Mouse (Mus musculus) adrenal gland, postnatal 0 days (tissue): Measurements from ENCODE around the gene Klhl5. TPM values are rescaled to one million over a fixed set of nuclear protein-coding genes. Genes with fewer than 3 reads are reported as not detected.

Experiments
- polyA plus RNA-seq: library from polyadenylated mRNA; unstranded; fragments of >200 nt; fragmentation: Nextera tagmentation; extraction: Ambion mirVana; gene quantifications from 2 replicates; pipeline ENCODE4 v1.2.1, GENCODE M21; 2015

Klhl5 gene
- polyA plus RNA-seq = 21.9 and 30.1 TPM in 2 replicates

GRCm38 (mm10) chr5:65106876-65107772 lies at the start of gene Klhl5:
Gene Klhl5, plus strand, starts transcription at chr5:65107539.

GRCm38 (mm10) chr5:65091921-65092320 lies 15.4 kb upstream of the Klhl5 start, which contains the start of gene Tmem156:
Gene Tmem156, minus strand, starts transcription at chr5:65092132.

DNA sequence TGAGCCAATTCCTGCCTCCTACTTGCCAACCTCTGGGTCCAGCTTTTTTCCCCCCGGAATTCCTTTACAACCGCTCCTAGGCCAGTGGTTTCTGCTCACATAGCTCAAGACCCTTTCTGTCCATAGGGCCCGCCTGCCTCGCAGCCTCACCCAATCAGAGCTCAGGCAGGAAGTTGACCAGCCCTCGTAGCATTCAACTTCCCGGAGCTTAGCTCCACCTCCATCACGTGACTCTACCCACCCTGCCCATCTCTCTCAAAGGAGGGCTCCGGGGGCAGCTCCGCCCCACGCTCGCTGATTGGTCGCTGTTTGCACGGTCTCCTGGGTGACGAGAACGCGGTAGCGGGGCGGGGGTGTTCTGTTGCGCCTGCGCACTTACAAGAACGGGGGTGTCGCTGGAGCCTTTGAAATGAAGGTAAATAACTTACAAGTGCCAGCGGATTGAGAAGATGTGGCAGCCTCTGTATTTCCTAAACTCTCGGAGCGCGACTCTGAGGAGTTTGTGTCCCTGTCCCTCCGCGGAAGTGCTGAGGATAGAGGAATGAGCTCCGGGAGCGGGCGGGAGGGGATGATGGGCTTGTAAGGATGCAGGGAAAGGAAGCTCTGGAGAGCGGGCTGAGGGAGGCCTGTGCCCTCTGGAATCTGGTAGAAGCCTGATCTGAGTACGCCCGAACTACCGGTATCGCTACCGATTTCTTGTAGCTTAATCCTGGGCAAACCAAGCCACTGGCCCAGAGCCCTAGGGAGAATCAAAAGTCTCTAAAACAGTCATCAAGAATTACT lies 92.2 kb downstream of the Klhl5 start, which contains the start of gene Wdr19:
TSS of gene Wdr19 (plus strand) at position 351 of the 783 bp plus-strand sequence.

Other genes starting within 250 kb of the Klhl5 start
- 0.80 and 2.0 TPM in 2 replicates for gene Tlr1, start 174.0 kb upstream of the Klhl5 start, polyA plus RNA-seq
- 0.57 and 0.76 TPM in 2 replicates for gene Tlr6, start 147.4 kb upstream of the Klhl5 start, polyA plus RNA-seq
- gene Fam114a1, start 137.5 kb upstream of the Klhl5 start, polyA plus RNA-seq = 29.4 and 30.4 TPM in 2 replicates
- 0.17 and 0.49 TPM in 2 replicates for gene Tmem156, start 15.4 kb upstream of the Klhl5 start, polyA plus RNA-seq
- 6.1 and 8.4 TPM in 2 replicates for gene Wdr19, start 92.2 kb downstream of the Klhl5 start, polyA plus RNA-seq
- 46.4 and 57.7 TPM in 2 replicates for gene Rfc1, start 228.1 kb downstream of the Klhl5 start, polyA plus RNA-seq
- gene Klb, start 240.8 kb downstream of the Klhl5 start, polyA plus RNA-seq = 0.41 and 0.50 TPM in 2 replicates